ENCODE assay signal across 15 mouse cellular contexts in the genomic region with DNA sequence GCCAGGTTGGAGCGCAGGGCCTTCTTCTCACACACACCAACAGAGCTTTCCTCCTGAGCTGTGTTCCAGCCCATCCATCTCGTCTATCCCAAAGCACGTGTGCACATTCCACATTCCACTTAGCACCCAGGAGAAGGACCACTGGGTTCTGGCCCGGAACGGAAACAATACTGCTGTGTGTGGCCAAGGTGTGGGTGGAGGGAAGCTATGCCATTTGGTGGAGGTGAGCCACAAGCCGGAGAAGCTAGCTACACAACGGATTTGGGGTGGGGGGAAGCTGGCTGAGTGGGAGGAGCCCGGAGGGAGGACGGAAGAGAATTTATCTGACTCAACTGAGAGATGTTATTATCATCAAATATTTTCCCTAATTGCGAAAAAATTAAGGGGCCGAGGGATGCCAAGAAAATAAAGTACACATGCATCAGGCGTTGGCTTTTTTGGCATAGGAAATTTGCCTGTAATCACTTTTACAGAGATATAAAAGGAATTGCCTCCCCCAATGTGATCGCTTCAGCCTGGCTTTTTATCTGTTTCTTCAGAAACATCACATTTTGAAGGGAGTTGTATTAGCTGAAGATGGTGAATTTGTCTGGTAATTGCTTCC. TPM values are rescaled to one million over a fixed set of nuclear protein-coding genes. Genes with fewer than 3 reads are reported as not detected.
A peak's percentile ranks its signal among the peaks of the same experiment; 100 is the strongest.
DNase-seq lines count a peak whose midpoint lies in the region; ATAC-seq lines count a peak whose summit lies in the region.
"Had no signal": no experiment of that assay in that cellular context is flagged by ENCODE, and none has a peak within 500 bp of the region (broad histone marks: within the 10 kb centered on the region; RNA-seq: fewer than 3 reads in every experiment).

No protein-coding gene starts in this region.

- ATAC-seq in stomach, embryonic 15.5 days (ENCODE audit: insufficient read depth, low FRiP score, low read depth): no peak
- ATAC-seq in liver, embryonic 11.5 days (replicated peaks; ENCODE audit: low FRiP score): no peak
- ATAC-seq: activated CD4-positive, CD25-positive, alpha-beta regulatory T cell, adult 4 months; intestine, embryonic 16.5 days; midbrain, embryonic 15.5 days had no signal

- no peak overlapping the region for H3K4me2 ChIP-seq in stomach, embryonic 15.5 days
- H3K4me2 ChIP-seq in liver, embryonic 11.5 days: no peak overlapping the region
- H3K4me2 ChIP-seq: midbrain, embryonic 15.5 days; neural tube, embryonic 12.5 days had no signal

- intact Hi-C loops in heart, postnatal 10 days (cut with DNase I): loop anchor here (10.0 kb wide), 1 partner anchor 317 kb away; no protein-coding TSS in a partner anchor

- 65% methylated on average over 13 of the region's 13 CpGs for WGBS in heart, embryonic 10.5 days
- 54% methylated on average over 13 of the region's 13 CpGs for WGBS in stomach, embryonic 15.5 days
- 65% methylated on average over 13 of the region's 13 CpGs for WGBS in liver, embryonic 11.5 days

- H3K9ac ChIP-seq in stomach, embryonic 15.5 days: no peak overlapping the region
- no peak overlapping the region for H3K9ac ChIP-seq in liver, embryonic 11.5 days (ENCODE audit: low read depth, low read length)
- H3K9ac ChIP-seq: liver, embryonic 14.5 days; midbrain, embryonic 15.5 days; neural tube, embryonic 12.5 days had no signal

- H3K4me1 ChIP-seq in heart, embryonic 10.5 days: peaks cover 8% of the 10 kb centered on the region
- H3K4me1 ChIP-seq in stomach, embryonic 15.5 days: peaks cover 18% of the 10 kb centered on the region
- no peaks in the 10 kb centered on the region for H3K4me1 ChIP-seq in liver, embryonic 11.5 days (replicated peaks; ENCODE audit: control insufficient read depth, insufficient read depth, low read length)

- H3K27ac ChIP-seq in heart, embryonic 10.5 days: no peak overlapping the region
- peak overlapping the region; percentile 48; the same call in 1 of the 2 replicates for H3K27ac ChIP-seq in stomach, embryonic 15.5 days
- no peak overlapping the region for H3K27ac ChIP-seq in liver, embryonic 11.5 days (ENCODE audit: low read depth, low read length)
- H3K27ac ChIP-seq: liver, embryonic 14.5 days; midbrain, embryonic 15.5 days; neural tube, embryonic 12.5 days had no signal

- no peaks in the 10 kb centered on the region for H3K36me3 ChIP-seq in heart, embryonic 10.5 days
- no peaks in the 10 kb centered on the region for H3K36me3 ChIP-seq in stomach, embryonic 15.5 days
- no peaks in the 10 kb centered on the region for H3K36me3 ChIP-seq in liver, embryonic 11.5 days (ENCODE audit: control insufficient read depth, insufficient read depth, low read length)
- H3K36me3 ChIP-seq: midbrain, embryonic 15.5 days; neural tube, embryonic 12.5 days had no signal

- peaks cover 12% of the 10 kb centered on the region for H3K27me3 ChIP-seq in heart, embryonic 10.5 days (ENCODE audit: insufficient read depth, poor library complexity, severe bottlenecking)
- no peaks in the 10 kb centered on the region for H3K27me3 ChIP-seq in stomach, embryonic 15.5 days (replicated peaks)
- no peaks in the 10 kb centered on the region; the same call in 1 of the 2 replicates for H3K27me3 ChIP-seq in liver, embryonic 11.5 days (replicated peaks; ENCODE audit: control insufficient read depth, insufficient read depth, low read length)

- H3K4me3 ChIP-seq in heart, embryonic 10.5 days: no peak overlapping the region
- H3K4me3 ChIP-seq in stomach, embryonic 15.5 days (replicated peaks): no peak overlapping the region
- no peak overlapping the region for H3K4me3 ChIP-seq in liver, embryonic 11.5 days (ENCODE audit: low read depth, low read length)
- H3K4me3 ChIP-seq: midbrain, embryonic 15.5 days; neural tube, embryonic 12.5 days had no signal

- no peaks in the 10 kb centered on the region for H3K9me3 ChIP-seq in heart, embryonic 10.5 days
- H3K9me3 ChIP-seq in stomach, embryonic 15.5 days: no peaks in the 10 kb centered on the region
- no peaks in the 10 kb centered on the region for H3K9me3 ChIP-seq in liver, embryonic 11.5 days (ENCODE audit: control insufficient read depth, low read length)
- H3K9me3 ChIP-seq: midbrain, embryonic 15.5 days; neural tube, embryonic 12.5 days had no signal

- DNase-seq in heart, adult 8-10 months (ENCODE audit: low spot score): peak; percentile 28
- DNase-seq in heart, embryonic 10.5 days (ENCODE audit: low spot score): no peak
- peak; percentile 26 for DNase-seq in ovary, postnatal 36 days (ENCODE audit: low spot score)
- DNase-seq in ovary, postnatal 10 days (ENCODE audit: low spot score): no peak
- peak; percentile 49 to 57 for DNase-seq in heart, postnatal 10 days
- DNase-seq in adrenal gland, adult 8-10 months: no peak
- no peak for DNase-seq in liver, embryonic 11.5 days (ENCODE audit: low spot score)
- DNase-seq: cerebellum, adult 11-12 months; thymus, postnatal 25 days had no signal

RNA-seq across cellular contexts. Expression of a gene that starts 29.2 kb away (rescaled TPM):
- 1 to 10 TPM; 3.3 to 4.8 (median 4.1) TPM for total RNA-seq in heart, adult 8-10 months (2022)
- 0.11 and 0.26 TPM in 2 replicates for polyA plus RNA-seq in heart, embryonic 10.5 days (2016; fragmentation: Nextera tagmentation; extraction: Ambion mirVana)
- 1 to 10 TPM; 6.5 to 8.5 TPM for total RNA-seq in heart, postnatal 10 days (2021)
- polyA plus RNA-seq in stomach, embryonic 15.5 days (2015; fragmentation: Nextera tagmentation; extraction: Ambion mirVana): 3.1 and 3.3 TPM in 2 replicates
- 1 to 10 TPM; 2.4 to 4.2 (median 3.7) TPM for total RNA-seq in adrenal gland, adult 8-10 months (2022)
- not detected in 2 replicates for polyA plus RNA-seq in liver, embryonic 11.5 days (2014; fragmentation: Nextera tagmentation; extraction: Ambion mirVana)

RNA-seq across cellular contexts. Expression of a gene that starts 47.5 kb away (rescaled TPM):
- total RNA-seq in heart, adult 8-10 months (2022): 100 to 1,000 TPM in 2 of 4 experiments, 10 to 100 TPM in 2; 97.6 to 107 (median 102) TPM
- 581 and 755 TPM in 2 replicates for polyA plus RNA-seq in heart, embryonic 10.5 days (2016; fragmentation: Nextera tagmentation; extraction: Ambion mirVana)
- 100 to 1,000 TPM; 121 TPM for total RNA-seq in heart, postnatal 10 days (2021)
- polyA plus RNA-seq in stomach, embryonic 15.5 days (2015; fragmentation: Nextera tagmentation; extraction: Ambion mirVana): 518 and 547 TPM in 2 replicates
- total RNA-seq in adrenal gland, adult 8-10 months (2022): 100 to 1,000 TPM; 137 to 213 (median 176) TPM
- polyA plus RNA-seq in liver, embryonic 11.5 days (2014; fragmentation: Nextera tagmentation; extraction: Ambion mirVana): 878 and 928 TPM in 2 replicates

RNA-seq across cellular contexts. Expression of a gene that starts 59.0 kb away (rescaled TPM):
- 10 to 100 TPM; 10.0 to 15.5 (median 12.4) TPM for total RNA-seq in heart, adult 8-10 months (2022)
- 19.8 and 23.9 TPM in 2 replicates for polyA plus RNA-seq in heart, embryonic 10.5 days (2016; fragmentation: Nextera tagmentation; extraction: Ambion mirVana)
- 10 to 100 TPM; 20.0 to 23.2 TPM for total RNA-seq in heart, postnatal 10 days (2021)
- polyA plus RNA-seq in stomach, embryonic 15.5 days (2015; fragmentation: Nextera tagmentation; extraction: Ambion mirVana): 26.3 and 34.6 TPM in 2 replicates
- 10 to 100 TPM; 24.9 to 32.9 (median 26.9) TPM for total RNA-seq in adrenal gland, adult 8-10 months (2022)
- polyA plus RNA-seq in liver, embryonic 11.5 days (2014; fragmentation: Nextera tagmentation; extraction: Ambion mirVana): 87.3 and 98.4 TPM in 2 replicates

Comparison
In these comparisons a context has a peak if more than half of its experiments do, and no peak if none do; other contexts are left out.
1. DNase-seq: peak in heart, adult 8-10 months (single experiment), ovary, postnatal 36 days (single experiment) and heart, postnatal 10 days (2 of 2); none in heart, embryonic 10.5 days (single experiment), ovary, postnatal 10 days (single experiment), adrenal gland, adult 8-10 months (single experiment) and liver, embryonic 11.5 days (single experiment).